Mouse (Mus musculus) left cerebral cortex, postnatal 36 days (tissue): ENCODE results near the gene Rbm4. TPM values are rescaled to one million over a fixed set of nuclear protein-coding genes. Genes with fewer than 3 reads are reported as not detected.
"Not testable (repeated sequence)": the region's sequence is repeated elsewhere in the genome, so short reads cannot be mapped to it uniquely, and the experiment has no call there.

Experiments used
- DNase-seq, 2 experiments: peaks; one replicate each; pipeline ENCODE4 v3.0.0; 2021 to 2022; ENCODE audit warnings: low spot score in 2 of 2, mixed read lengths in 1 of 2
- intact Hi-C: fragments of 180-260 bp; cut with DNase I; formaldehyde crosslinking; loops from one replicate; pipeline ENCODE4 v1.15.1; 2025
- total RNA-seq, 2 experiments: library from RNA; stranded (reverse); gene quantifications; 2 replicates each; pipeline ENCODE4 v1.2.3; 2021

Rbm4 gene
- total RNA-seq, 2 experiments from 2014 or later: 87.3 to 95.7 TPM

DNA sequence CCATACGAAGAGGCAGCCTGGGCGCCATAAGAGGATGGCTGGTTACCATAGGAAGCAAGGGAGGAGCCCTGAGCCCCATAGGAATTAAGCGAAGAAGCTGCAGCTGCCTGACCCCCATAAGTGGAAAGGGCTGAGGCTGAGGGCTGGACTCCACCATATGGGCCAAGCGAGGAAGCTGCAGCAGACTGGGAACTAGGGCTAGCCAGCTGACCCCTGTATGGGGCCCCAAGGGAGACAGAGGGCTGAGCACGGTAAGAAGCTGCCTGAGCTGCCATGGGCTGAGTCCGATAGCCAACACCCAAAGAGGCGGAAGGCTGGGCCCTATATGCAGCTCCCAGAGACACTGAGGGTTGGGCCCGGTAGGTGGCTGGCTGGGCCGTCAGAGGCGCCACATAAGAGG is 9.6 kb upstream of the Rbm4 start:
- no peak for DNase-seq
- intact Hi-C loops: no loop called here

DNA sequence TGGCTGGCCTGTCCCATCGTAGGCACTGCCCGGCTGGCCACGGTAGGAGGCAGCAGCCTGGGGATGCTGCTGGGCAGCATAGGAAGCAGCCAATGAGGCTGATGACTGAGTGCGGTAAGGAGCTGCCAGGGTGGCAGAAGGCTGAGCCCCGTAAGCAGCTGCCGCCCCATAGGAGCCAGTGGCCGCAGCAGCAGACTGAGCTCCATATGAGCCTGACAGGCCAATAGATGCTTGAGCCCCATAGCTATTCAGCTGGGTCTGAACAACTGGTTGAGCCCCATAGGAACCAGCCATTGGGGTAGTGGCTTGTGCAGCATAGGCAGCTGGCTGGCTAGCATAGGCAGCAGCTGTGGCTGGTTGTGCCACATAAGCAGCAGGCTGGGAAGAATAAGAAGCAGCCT is 9.0 kb upstream of the Rbm4 start:
- intact Hi-C loops: no loop called here

DNA sequence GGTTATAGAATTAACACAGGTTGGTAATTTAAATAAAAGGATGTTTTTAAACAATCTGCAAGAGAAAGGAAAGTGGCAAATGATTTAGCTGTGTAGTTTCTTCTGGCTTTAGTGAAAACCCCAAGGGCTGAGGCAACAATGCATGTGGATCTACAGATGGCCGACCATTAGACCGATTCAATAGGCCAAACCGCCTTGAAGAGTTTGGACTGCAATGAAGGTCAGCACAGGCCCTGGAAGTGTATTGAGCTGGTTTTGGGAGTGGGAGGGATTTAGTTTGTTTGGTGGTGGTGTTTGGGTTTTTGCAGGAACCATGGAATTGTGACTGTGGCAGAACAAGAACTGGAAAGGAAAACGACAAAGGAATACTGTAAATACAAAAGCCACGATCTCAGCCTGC is 5.4 kb upstream of the Rbm4 start:
- DNase-seq: no peak
- intact Hi-C loops: no loop called here

More for the DNA sequence above, 9.0 kb upstream of the Rbm4 start:
- no peak for DNase-seq

DNA sequence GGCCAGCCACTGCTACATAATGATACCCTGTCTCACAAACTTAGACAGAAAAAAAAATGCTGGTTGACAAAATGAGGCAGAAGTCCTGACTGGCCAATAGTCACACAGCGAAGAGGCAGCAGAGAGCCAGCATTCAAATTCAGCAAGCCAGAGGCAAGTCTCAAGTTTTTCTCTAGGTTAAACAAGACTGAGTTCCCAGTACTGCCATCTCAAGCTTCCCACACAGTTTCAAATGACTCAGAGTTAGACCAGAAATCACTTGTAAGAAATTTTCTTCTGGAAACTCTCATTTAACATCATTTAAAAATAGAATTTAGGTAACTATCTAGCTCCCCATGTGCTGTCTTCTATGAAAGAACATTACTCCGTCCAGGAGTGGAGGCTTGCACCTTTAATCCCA is 4.1 kb upstream of the Rbm4 start:
- intact Hi-C loops: no loop called here
- DNase-seq: no peak

DNA sequence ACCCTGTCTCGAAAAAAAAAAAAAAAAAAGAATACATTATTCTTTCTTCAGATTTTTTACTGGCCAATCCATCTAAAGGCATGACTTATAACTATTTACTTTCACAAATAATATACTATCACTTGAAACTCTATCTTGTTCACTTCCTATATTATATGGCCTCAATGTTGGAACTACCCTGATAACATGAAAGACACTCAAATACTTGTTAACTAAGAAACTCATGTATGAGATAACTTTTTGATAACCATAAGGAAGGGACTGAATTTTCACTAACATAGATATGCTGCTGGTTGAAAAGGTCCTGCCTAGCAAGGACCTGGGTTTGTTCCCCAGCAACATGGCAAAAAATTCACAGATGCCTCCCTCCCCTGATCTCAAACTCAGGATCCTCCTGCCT is 2.2 kb upstream of the Rbm4 start:
- intact Hi-C loops: no loop called here
- DNase-seq: no peak

DNA sequence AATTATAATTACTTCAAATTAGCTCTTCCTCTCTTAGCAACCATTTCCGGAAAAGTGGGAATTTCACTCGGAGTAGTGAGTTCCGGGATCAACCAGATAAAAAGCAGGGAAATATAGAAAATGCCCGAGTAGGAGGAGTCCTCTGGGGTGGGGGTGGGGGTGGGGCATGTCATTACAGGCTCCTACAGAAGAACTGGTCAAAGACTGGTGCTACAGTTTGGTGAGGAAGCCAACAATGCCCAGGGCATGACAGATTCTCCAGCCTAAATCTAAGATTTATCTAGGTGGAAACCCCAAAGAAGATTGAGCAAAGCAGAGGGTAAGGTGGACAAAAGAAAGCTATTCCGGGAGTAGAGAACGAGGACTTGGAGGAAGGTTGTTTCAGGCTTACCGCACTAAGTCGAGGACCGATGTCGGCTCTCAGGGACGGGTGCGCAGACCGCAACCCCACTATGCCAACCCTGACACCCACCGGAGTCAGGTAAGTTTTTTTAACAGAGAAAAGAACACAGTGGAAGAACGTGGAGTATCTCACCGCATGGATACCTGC is 345 bp downstream of the Rbm4 start:
- intact Hi-C loops: loop anchor here (5.0 kb wide), 1 partner anchor 36 kb away; the partner anchor contains the start of gene Rbm4b
- no peak for DNase-seq

DNA sequence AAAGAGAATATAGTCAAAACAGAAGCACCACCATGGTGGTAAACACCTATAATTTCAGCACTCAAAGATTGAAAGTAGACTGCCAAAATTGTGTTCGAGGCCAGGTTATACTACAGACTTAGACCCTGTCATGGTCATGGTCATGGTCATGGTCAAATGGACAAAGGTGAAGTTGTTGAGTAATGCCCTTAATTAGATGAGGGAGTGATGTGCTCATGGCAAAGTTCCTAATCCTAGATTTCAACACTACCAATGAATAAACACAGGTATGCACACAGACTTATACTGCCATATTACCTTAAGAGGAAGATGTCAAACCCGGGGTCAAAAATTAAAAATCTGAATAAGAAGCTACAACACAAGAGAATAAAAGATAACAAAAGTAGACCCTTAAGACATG is 7.4 kb downstream of the Rbm4 start:
- intact Hi-C loops: no loop called here
- no peak for DNase-seq

DNA sequence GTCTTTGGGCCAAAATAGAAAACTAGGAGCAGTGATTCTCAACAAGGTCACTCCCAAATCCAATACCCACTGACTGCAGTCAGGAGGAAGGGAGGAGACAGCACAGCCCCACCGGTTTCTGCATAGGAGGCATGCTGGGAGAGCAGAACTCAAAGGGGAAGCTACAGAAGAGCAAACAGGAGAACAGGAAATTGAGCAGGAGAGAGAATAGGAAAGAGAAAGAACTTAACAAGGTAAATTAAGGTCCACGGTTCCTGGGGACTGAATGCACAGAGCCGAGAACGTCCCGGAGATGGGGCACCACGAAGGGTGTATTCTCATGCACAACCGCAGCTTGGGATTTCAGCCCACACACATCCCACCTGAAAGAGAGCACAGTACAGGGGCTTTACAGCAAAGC is 8.5 kb downstream of the Rbm4 start:
- intact Hi-C loops: no loop called here
- no peak for DNase-seq

DNA sequence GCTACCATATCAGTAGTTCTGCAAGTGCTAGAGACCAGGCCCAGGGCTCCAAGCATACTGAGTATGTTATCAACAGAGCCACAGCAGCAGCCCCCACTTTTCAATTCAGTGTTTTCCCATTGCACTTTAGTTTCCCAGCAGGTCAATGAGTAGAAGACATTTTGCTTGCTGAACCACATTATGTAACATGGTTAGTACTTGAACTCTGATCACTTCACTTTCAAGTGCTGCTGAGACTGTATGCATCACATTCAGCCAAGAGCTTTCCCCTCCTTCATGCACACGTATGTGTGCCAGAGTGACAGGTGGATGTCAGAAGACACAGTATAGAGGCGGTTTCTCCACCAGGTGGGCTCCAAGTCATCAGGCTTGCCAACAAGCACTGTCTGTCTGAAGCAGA is 10.8 kb downstream of the Rbm4 start:
- intact Hi-C loops: no loop called here

DNA sequence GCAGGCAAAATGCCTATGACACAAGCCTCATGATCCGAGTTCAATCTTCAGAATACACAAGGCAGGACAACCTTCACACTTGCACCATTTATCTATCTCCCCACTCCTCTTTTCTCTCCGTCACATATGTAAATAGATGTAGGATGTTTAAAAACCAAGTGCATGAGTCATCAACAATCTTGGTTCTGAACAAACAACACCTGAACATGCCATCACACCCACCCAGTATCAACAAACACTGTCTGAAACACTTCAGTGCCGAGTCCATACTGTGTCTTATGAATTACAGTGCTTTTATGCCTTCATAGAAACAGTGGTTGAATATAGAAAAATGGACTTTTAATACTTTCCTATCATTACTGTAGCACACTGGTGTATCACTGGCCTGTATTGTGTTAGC is 20.9 kb downstream of the Rbm4 start:
- intact Hi-C loops: no loop called here
- no peak for DNase-seq

More for the DNA sequence above, 10.8 kb downstream of the Rbm4 start:
- no peak for DNase-seq

DNA sequence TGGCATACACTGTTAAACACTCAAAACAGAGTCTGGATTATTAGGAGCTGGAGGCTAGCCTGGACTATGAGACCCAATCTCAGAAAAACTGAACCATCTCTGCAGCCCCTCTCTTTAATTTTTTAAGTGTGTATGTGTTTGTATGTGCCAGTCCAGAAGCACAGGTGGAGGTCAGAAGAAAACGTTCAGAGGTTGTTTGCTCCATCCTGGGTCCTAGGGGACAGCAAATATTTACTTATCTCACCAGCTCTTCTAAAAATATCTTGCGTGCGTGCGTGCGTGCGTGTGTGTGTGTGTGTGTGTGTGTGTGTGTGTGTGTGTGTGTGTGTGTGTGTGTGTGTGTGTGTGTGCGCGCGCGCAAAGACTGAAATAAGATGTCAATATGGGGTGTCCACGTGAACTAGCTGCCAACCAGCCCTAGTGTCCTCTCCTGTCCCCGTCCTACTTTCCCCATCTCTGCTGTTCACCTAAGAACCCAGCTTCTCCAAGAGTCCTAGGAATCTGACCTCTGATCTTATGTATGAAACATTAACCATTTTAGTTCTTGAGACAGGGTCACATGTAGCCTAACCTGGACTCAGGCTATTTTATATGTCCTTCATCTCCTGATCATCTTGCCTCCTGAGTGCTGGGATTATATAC is 26.1 kb downstream of the Rbm4 start:
- intact Hi-C loops: no loop called here

DNA sequence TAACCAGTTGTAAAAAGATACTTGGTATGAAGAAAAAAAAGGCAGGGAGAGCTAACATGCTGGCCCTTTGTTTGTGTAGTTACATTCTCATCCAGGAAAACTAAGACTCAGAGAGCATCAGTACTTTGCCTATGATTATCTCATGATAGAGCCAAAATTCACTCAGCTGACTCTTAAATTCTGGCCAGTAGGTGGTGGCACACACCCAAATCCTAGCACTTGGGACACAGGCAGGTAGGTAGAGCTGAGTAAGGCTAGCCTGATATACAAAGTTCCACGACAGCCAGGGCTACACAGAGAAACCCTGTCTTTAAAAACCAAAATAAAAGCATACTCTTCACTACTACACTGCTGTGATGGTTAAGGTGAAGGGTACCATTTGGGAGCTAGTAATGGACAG is 30.8 kb downstream of the Rbm4 start:
- intact Hi-C loops: no loop called here
- no peak for DNase-seq

More for the DNA sequence above, 26.1 kb downstream of the Rbm4 start:
- no peak for DNase-seq

DNA sequence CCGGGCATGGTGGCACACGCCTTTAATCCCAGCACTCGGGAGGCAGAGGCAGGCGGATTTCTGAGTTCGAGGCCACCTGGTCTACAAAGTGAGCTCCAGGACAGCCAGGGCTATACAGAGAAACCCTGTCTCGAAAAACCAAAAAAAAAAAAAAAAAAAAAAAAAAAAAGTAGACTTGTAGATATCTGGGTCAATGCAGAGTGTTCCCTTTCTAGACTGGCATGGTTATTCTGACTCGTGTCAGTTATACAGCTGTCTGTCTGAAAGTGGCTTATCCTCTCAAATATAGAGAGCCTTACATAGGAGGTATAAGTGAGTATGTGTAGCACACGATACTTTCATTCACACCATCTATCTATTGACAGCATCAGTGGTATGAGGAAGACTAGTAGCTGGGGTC is 33.2 kb downstream of the Rbm4 start:
- intact Hi-C loops: not testable (repeated sequence)

DNA sequence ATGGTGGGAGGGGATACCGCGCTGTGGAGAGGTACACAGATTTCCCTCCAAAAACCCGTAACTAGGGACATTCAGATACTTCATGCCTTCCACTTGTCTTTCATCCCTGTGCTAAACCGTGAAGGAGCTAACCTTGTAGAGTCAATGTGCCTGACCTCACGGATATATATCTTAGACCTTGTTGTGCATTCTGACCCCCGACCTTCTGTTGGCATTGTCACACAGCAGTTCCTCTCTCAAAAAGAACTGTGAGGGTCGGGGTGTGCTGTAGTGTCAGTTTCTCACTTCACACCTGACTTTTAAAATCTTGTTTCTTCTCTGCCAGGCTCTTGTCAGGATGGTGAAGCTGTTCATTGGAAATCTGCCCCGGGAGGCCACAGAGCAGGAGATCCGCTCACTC is 36.8 kb downstream of the Rbm4 start:
- no peak for DNase-seq
- intact Hi-C loops: loop anchor here (2.0 to 5.0 kb wide), 5 partner anchors 35 to 205 kb away; partner anchors contain the start of genes Bbs1, Gm21992, Mrpl11 and Rbm14

More for the DNA sequence above, 33.2 kb downstream of the Rbm4 start:
- DNase-seq: not testable (repeated sequence)

DNA sequence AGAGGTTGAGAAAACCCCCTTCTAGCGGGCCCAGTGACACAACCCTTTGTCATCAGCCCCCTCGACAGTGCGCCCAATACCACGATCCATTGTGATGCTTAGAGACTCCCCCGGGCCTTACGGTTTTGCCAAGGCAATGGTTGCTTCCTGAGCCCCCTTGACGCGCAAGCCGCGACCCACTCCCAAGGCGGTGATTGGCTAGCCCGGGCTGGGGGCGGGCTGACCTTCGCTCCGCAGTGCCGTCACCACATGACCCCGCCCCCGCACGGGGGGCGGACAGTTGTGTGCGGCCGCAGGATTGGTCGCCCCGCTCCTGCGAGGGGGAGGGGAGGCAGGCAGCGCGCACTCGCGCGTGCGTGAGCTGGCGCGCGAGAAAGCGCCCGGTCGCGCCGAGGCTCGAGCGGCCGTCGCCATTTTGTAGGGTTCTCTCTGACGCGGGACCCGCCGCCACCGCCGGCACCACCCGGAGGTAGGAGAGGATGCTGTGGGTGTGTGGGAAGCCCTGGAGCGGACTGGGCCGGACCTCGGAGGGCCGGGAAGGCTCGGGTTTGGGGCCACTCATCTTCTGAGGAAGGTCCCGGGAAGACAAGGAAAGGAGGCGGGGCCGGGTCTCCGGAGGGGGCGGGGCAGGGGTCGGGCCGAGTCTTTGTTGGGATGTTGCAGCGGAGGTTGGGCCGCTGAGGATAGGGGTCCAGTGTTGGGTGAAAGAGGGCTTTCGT is 37.3 kb downstream of the Rbm4 start, which contains the start of gene Rbm4b:
Gene Rbm4b, plus strand, starts transcription at position 305 of the 719 bp plus-strand sequence.
- intact Hi-C loops: loop anchor here (2.0 to 5.0 kb wide), 5 partner anchors 36 to 206 kb away; partner anchors contain the start of genes Bbs1, Gm21992, Mrpl11 and Rbm14
- DNase-seq: peak; percentile 96

DNA sequence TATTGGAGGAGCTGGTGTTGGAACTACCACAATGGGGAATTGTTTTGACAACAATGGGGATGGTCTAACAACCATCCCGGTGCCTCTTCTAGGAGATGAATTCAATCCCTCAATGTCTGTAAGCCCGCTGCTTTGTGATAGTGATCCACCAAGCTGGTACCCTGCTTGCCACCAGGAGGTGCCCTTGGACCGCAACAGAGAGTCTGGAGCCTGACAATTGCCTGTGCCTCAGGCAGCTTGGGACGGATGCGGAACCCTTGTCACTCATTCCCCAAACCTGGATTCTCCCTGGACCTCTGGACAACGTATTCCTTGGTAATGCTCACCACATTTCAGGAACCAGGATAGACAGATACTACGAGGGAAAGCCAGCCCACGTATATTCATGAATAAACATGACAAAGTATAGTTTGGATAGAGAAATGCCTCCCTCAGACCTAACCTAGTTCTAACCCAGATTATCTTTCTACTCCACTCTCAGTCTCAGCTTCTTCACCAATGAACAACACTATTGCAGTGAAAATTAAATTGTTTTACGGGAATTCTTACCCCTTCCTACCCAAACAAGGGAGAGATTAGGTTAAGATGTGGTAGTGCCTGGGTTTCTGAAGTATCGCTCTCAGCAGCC is 38.0 kb downstream of the Rbm4 start:
- intact Hi-C loops: loop anchor here (2.0 to 5.0 kb wide), 5 partner anchors 37 to 207 kb away; partner anchors contain the start of genes Bbs1, Gm21992, Mrpl11 and Rbm14
- DNase-seq: peak; percentile 84 to 86

DNA sequence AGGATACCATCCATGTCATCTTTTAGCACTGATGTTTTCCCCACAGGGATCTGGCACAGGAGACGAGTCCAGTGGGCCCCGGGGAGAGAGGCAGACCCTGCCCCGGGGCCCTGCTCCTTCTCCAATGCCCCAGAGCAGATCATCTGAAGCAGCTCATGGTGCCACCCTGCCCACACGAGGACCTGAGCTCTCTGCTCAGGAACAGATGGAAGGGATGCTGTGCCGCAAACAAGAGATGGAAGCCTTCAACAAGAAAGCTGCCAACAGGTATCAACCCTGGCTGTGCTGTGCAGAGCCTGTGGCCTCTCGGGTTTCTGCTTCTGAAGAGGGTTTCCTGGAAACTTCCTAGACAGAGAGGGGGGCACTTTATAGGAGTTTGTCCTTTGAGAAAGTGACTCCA is 43.7 kb downstream of the Rbm4 start:
- no peak for DNase-seq
- intact Hi-C loops: no loop called here

DNA sequence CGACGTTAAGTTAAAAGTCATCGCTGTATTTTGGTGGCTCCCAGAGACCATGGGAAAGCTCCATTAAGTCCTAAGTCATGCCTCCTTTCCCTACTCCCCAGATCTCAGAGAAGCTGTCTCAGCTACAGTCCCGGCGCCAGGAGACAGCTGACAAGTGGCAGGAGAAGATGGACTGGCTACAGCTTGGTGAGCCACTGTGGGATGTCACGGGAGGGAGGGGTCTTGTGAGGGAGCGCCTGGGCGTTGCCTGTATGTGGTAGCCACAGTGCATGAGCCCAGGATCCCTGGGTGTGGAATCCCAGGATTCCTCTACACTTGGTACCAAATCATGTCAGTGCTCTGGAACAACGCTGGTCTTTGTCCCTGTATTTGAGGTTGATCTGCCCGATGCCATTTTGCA is 45.2 kb downstream of the Rbm4 start:
- intact Hi-C loops: no loop called here
- no peak for DNase-seq

DNA sequence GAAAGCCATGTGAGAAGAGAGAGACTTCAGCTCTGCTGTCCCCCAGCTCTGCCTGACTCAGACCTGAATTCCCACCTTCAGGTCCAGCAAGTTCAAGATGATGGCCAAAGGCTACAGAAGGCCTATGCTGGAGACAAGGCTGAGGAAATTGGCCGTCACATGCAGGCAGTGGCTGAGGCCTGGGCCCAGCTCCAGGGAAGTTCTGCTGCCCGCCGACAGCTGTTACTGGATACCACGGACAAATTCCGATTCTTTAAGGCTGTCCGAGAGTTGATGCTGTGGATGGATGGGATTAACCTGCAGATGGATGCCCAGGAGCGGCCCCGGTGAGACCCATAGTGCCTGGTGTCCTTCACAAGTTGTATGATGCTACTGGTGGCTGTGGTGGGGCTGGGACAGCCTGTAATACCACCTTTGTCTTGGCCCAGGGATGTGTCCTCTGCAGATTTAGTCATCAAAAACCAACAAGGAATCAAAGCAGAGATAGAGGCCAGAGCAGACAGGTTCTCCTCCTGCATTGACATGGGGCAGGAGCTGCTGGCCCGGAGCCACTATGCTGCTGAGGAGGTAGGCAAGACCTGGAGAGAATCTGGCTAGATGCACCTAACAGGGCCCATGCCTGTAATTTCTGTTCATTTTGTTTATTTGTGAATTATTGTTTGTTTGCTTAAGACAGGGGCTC is 45.9 kb downstream of the Rbm4 start:
- no peak for DNase-seq
- intact Hi-C loops: no loop called here

DNA sequence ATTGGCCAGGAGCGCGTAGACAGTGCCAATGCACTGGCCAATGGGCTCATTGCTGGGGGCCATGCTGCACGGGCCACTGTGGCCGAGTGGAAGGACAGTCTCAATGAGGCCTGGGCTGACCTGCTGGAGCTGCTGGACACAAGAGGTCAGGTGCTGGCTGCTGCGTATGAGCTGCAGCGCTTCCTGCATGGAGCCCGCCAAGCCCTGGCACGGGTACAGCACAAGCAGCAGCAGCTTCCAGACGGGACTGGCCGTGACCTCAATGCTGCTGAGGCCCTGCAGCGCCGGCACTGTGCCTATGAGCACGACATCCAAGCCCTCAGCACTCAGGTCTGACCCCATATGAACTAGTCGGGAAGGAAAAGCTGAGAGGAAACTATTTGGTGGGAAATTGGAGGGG is 47.1 kb downstream of the Rbm4 start:
- DNase-seq: peak in 1 of 2 experiments; percentile 15
- intact Hi-C loops: no loop called here
